Mouse (Mus musculus) testis, adult 2 months (tissue): ENCODE measurements around the gene Ggt1.

ENCODE experiments used
- CTCF ChIP-seq: fragments of 200-500 bp; IDR thresholded peaks from 2 replicates; pipeline ENCODE4 v1.5.1; 2012; ENCODE audit warnings: low read depth, mild to moderate bottlenecking, inconsistent platforms, low read length, moderate library complexity; ENCODE audit not compliant: control insufficient read depth, insufficient read depth, insufficient replicate concordance
- POLR2A ChIP-seq: fragments of 200-500 bp; IDR thresholded peaks from 2 replicates; pipeline ENCODE4 v1.6.1; 2012; ENCODE audit warnings: low read depth, mild to moderate bottlenecking, inconsistent platforms, low read length, moderate library complexity; ENCODE audit not compliant: control insufficient read depth

DNA sequence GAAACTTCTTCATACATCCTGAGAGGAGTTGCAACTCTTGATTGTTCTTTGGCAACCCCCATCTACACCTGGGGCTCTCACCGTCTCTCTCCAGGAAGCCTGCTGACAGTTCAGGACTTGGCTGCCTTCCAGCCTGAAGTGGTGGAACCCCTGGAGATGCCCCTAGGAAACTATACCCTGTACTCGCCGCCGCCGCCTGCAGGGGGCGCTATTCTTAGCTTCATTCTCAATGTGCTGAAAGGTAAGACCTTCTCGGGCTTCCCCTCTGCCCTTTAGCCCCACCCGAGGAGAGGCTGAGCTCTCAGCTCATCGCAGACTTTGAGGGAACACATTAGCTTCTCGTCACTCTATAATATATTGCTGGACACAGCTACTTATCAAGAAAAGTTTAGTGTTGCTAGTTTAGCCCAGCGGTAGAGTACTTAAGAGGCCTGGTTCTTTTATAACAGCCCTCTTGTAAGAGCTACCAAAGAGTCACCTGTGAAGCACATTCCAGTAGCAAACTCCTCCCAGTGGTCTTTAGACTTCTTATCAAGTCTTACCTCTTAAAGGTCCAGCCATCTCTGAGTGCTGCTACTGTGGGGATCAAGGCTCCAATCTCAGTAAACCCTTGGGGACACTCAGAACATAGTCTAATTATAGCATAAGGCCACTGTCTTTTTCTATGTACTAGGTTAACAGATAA is 43.9 kb downstream of the Ggt1 start:
- TF ChIP-seq CTCF (peak; percentile 85), POLR2A (no peak)
